Mouse (Mus musculus): ENCODE measurements at regions not wholly inside any gene's neighbourhood (a gene's known extent, or its start where the extent isn't known, plus 50 kb on each side); places are given as distances from the start of the nearest gene placed in this dataset.

DNA sequence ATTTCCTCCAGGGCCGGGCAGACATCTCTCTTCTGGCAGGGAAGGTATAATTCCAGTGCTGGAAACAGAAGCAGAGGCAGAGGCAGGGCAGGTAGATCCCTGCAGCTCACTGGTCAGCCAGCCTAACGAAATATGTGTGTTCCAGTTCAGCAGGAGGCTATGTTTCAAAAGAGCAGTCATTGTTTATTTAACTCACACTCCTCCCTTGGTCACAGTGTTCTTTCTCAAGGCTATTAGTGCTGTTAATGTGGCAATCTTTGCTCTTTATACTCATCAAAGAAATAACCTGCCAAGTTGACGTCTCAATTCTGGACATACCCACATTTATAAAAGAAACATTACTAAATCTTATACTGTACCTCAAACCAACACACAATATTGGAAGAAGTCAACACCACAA lies 253.3 kb upstream of the Adgrl3 start:
- Histone ChIP-seq H3K4me3 (ENCODE audit: control insufficient read depth, low read depth, low read length) (no peak overlapping the region), H3K36me3 (ENCODE audit: control insufficient read depth, insufficient read depth, low read length) (no peaks in the 10 kb centered on the region), H3K4me1 (ENCODE audit: control insufficient read depth, insufficient read depth, low read length) (no peaks in the 10 kb centered on the region), H3K27ac (ENCODE audit: control insufficient read depth, insufficient read depth, low read depth, low read length) (no peak overlapping the region), H3K27me3 (ENCODE audit: control insufficient read depth, insufficient read depth, low read length) (no peaks in the 10 kb centered on the region)
- TF ChIP-seq CTCF (IDR thresholded peaks at IDR 0.05; ENCODE audit: control insufficient read depth, insufficient read depth, insufficient replicate concordance, low read depth, low read length) = no peak
- TF ChIP-seq POLR2A (IDR thresholded peaks at IDR 0.05; ENCODE audit: control insufficient read depth, low read depth, low read length) = no peak

DNA sequence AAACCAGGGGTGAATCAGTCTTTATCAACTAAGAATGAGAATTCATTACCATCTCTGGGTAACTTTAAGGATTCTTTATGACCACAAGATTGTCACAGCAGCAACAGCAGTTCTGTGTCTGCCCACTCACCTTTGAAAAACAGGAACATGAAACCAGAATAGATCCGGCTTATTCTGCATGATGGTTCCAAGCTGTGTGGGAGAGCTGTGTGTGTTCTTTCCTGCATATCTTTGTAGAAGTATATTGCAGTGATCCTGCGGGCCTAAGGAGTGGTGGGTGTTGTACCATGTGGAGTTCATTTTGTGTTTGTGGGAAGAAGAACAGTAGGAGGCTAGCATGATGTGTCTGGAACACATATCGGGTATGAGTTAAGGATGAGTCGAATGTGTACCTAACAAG lies 236.0 kb upstream of the Adgrl3 start:
- TF ChIP-seq CTCF (IDR thresholded peaks at IDR 0.05; ENCODE audit: control insufficient read depth, insufficient read depth, insufficient replicate concordance, low read depth, low read length) (no peak), POLR2A (IDR thresholded peaks at IDR 0.05; ENCODE audit: control insufficient read depth, low read depth, low read length) (no peak)
- Histone ChIP-seq H3K4me1 (ENCODE audit: control insufficient read depth, insufficient read depth, low read length) (no peaks in the 10 kb centered on the region), H3K36me3 (ENCODE audit: control insufficient read depth, insufficient read depth, low read length) (no peaks in the 10 kb centered on the region), H3K4me3 (ENCODE audit: control insufficient read depth, low read depth, low read length) (no peak overlapping the region), H3K27ac (ENCODE audit: control insufficient read depth, insufficient read depth, low read depth, low read length) (no peak overlapping the region), H3K27me3 (ENCODE audit: control insufficient read depth, insufficient read depth, low read length) (no peaks in the 10 kb centered on the region)

DNA sequence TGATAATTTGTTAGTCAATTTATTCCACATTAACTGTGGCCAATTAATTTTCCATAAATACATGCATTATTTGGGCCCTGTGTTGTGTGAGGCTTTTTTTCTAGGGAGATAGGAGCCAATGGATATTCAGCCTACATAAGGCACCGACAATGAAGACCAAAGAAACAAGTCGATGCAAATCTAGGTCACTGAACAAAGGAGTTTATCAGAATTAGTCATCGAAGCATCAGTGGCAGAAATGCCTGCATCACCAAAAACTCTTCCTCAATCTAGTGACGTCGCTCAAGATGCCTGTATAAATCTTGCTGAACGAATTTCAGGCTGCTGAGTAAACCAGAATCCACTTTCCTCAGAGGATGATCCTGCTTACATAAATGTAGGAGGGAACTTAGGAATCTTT lies 235.2 kb upstream of the Adgrl3 start:
- no peaks in the 10 kb centered on the region for H3K4me1 ChIP-seq (ENCODE audit: control insufficient read depth, insufficient read depth, low read length)
- no peaks in the 10 kb centered on the region for H3K36me3 ChIP-seq (ENCODE audit: control insufficient read depth, insufficient read depth, low read length)
- no peak overlapping the region for H3K4me3 ChIP-seq (ENCODE audit: control insufficient read depth, low read depth, low read length)
- no peak overlapping the region for H3K27ac ChIP-seq (ENCODE audit: control insufficient read depth, insufficient read depth, low read depth, low read length)
- no peaks in the 10 kb centered on the region for H3K27me3 ChIP-seq (ENCODE audit: control insufficient read depth, insufficient read depth, low read length)
- TF ChIP-seq POLR2A (IDR thresholded peaks at IDR 0.05; ENCODE audit: control insufficient read depth, low read depth, low read length) = no peak
- no peak for TF ChIP-seq CTCF (IDR thresholded peaks at IDR 0.05; ENCODE audit: control insufficient read depth, insufficient read depth, insufficient replicate concordance, low read depth, low read length)

DNA sequence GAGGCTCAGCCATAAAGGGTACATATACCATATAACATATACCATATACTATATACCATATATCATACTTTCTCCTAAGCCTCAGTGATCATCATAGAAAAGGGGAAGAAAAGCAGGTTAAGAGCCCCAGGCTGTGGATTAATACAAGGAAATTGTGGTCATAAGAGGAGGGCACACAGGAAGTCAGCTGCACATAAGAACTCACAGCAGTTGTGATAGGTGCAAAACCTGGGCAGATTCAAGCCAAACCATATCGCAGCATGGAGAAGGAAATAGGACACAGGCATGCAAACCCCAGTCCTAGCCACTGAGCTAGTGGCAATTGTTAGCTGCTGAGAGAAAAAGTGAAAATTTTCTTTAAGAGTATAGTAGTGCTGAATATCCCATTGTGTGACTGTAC lies 228.3 kb upstream of the Adgrl3 start:
- Histone ChIP-seq H3K36me3 (ENCODE audit: control insufficient read depth, insufficient read depth, low read length) (no peaks in the 10 kb centered on the region), H3K27me3 (ENCODE audit: control insufficient read depth, insufficient read depth, low read length) (no peaks in the 10 kb centered on the region), H3K4me1 (ENCODE audit: control insufficient read depth, insufficient read depth, low read length) (no peaks in the 10 kb centered on the region), H3K27ac (ENCODE audit: control insufficient read depth, insufficient read depth, low read depth, low read length) (no peak overlapping the region), H3K4me3 (ENCODE audit: control insufficient read depth, low read depth, low read length) (no peak overlapping the region)
- no peak for TF ChIP-seq POLR2A (IDR thresholded peaks at IDR 0.05; ENCODE audit: control insufficient read depth, low read depth, low read length)
- TF ChIP-seq CTCF (IDR thresholded peaks at IDR 0.05; ENCODE audit: control insufficient read depth, insufficient read depth, insufficient replicate concordance, low read depth, low read length) = no peak

DNA sequence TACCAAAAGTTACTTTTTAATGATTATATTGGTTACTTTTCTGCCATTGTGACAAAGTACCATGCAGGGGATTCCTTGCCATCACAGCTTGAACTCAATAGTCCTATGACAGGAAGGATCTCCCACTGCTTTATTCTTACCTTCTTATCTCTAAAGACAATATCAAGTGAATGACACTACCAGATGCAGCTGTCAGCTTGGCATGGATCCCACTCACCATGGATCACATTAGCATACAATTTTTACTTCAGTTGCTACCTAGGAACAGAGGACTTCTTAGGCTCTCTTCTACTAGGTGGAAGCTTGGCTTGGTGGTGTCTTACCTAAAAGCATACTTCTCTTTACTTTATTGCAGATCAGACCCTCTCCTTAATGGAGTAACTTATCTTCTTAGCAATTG lies 220.2 kb upstream of the Adgrl3 start:
- Histone ChIP-seq H3K4me1 (ENCODE audit: control insufficient read depth, insufficient read depth, low read length) (no peaks in the 10 kb centered on the region), H3K4me3 (ENCODE audit: control insufficient read depth, low read depth, low read length) (no peak overlapping the region), H3K27ac (ENCODE audit: control insufficient read depth, insufficient read depth, low read depth, low read length) (no peak overlapping the region), H3K27me3 (ENCODE audit: control insufficient read depth, insufficient read depth, low read length) (no peaks in the 10 kb centered on the region), H3K36me3 (ENCODE audit: control insufficient read depth, insufficient read depth, low read length) (no peaks in the 10 kb centered on the region)
- no peak for TF ChIP-seq POLR2A (IDR thresholded peaks at IDR 0.05; ENCODE audit: control insufficient read depth, low read depth, low read length)

DNA sequence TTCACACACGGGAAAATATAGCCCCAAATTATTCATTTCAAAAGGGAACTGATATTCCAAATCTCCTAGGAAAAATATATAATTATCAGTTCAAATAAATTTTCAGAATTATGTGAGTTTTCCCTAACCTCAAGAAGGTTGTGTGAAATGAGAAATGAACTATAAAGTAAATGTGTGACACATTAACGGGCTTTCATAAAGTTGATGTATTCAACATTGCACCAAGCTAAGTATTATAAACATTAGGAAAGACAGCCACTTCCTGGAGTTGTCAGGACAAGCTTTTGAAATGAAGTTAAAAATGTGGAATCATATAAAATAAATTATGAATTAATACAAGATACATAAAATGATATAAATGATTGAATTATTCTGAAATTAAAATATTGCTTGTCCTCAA lies 207.0 kb upstream of the Adgrl3 start:
- TF ChIP-seq CTCF (IDR thresholded peaks at IDR 0.05; ENCODE audit: control insufficient read depth, insufficient read depth, insufficient replicate concordance, low read depth, low read length) (no peak), POLR2A (IDR thresholded peaks at IDR 0.05; ENCODE audit: control insufficient read depth, low read depth, low read length) (no peak)
- no peaks in the 10 kb centered on the region for H3K36me3 ChIP-seq (ENCODE audit: control insufficient read depth, insufficient read depth, low read length)
- no peaks in the 10 kb centered on the region for H3K27me3 ChIP-seq (ENCODE audit: control insufficient read depth, insufficient read depth, low read length)
- H3K4me3 ChIP-seq (ENCODE audit: control insufficient read depth, low read depth, low read length) = no peak overlapping the region
- no peaks in the 10 kb centered on the region for H3K4me1 ChIP-seq (ENCODE audit: control insufficient read depth, insufficient read depth, low read length)
- no peak overlapping the region for H3K27ac ChIP-seq (ENCODE audit: control insufficient read depth, insufficient read depth, low read depth, low read length)

DNA sequence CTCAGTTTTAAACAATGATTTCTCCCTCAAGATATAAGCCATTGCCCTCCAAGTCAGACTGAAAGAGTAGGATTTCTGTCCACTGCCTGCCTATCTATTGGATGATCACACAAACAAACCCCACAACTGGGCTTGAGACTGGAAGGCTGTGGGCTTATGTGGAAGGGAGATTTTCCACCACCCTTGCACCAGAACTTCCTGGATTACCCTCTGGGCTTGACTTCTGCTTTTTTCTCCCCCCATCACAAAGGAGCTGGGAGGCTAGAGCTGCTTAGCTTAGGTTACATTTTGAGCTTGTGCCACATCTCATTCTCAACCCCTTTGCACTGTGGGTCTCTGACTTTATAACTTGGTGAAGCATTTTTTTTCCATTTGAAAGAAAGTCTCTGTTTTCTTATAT lies 200.7 kb upstream of the Adgrl3 start:
- Histone ChIP-seq H3K27ac (ENCODE audit: control insufficient read depth, insufficient read depth, low read depth, low read length) (no peak overlapping the region), H3K4me3 (ENCODE audit: control insufficient read depth, low read depth, low read length) (no peak overlapping the region), H3K4me1 (ENCODE audit: control insufficient read depth, insufficient read depth, low read length) (no peaks in the 10 kb centered on the region), H3K36me3 (ENCODE audit: control insufficient read depth, insufficient read depth, low read length) (no peaks in the 10 kb centered on the region), H3K27me3 (ENCODE audit: control insufficient read depth, insufficient read depth, low read length) (no peaks in the 10 kb centered on the region)
- no peak for TF ChIP-seq CTCF (IDR thresholded peaks at IDR 0.05; ENCODE audit: control insufficient read depth, insufficient read depth, insufficient replicate concordance, low read depth, low read length)
- no peak for TF ChIP-seq POLR2A (IDR thresholded peaks at IDR 0.05; ENCODE audit: control insufficient read depth, low read depth, low read length)

DNA sequence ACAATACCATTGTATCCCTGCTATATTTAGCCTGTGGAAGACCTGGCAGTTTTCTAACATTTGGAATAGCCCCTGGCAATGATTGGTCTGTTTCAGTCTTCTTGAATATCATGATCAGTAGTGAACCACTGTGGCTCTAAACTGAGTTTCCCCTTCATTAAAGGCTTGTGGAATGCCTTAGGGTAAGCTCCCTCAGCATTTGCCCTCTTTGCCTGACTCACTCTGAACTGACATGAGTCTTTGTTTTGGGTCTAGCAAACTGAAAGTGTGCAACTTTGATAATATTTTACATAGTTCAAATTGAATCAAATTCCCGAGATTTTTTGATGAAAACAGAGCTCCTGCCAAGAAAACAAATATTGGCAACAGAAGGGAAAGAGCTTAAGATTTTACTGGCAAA lies 177.4 kb upstream of the Adgrl3 start:
- TF ChIP-seq CTCF (IDR thresholded peaks at IDR 0.05; ENCODE audit: control insufficient read depth, insufficient read depth, insufficient replicate concordance, low read depth, low read length) = no peak
- TF ChIP-seq POLR2A (IDR thresholded peaks at IDR 0.05; ENCODE audit: control insufficient read depth, low read depth, low read length) = no peak

More for the DNA sequence above, 177.4 kb upstream of the Adgrl3 start:
- Histone ChIP-seq H3K36me3 (ENCODE audit: control insufficient read depth, insufficient read depth, low read length) (no peaks in the 10 kb centered on the region), H3K27ac (ENCODE audit: control insufficient read depth, insufficient read depth, low read depth, low read length) (no peak overlapping the region), H3K4me1 (ENCODE audit: control insufficient read depth, insufficient read depth, low read length) (no peaks in the 10 kb centered on the region), H3K4me3 (ENCODE audit: control insufficient read depth, low read depth, low read length) (no peak overlapping the region), H3K27me3 (ENCODE audit: control insufficient read depth, insufficient read depth, low read length) (no peaks in the 10 kb centered on the region)

Measured in testis, adult 2 months (tissue).